Mouse (Mus musculus) midbrain, embryonic 12.5 days (tissue): ENCODE measurements around the gene Lrrc51. TPM values are rescaled to one million over a fixed set of nuclear protein-coding genes. Genes with fewer than 3 reads are reported as not detected.

Experiments
- ATAC-seq: fragments of 200-750 bp; cut with Nextera tagmentation; 2 replicates; pipeline ENCODE4 v1.8.0; 2017; ENCODE audit warnings: low read depth, moderate TSS enrichment, moderate library complexity; ENCODE audit not compliant: low FRiP score
- H3K27ac ChIP-seq: fragments of 300-500 bp; sonication (generic); replicated peaks from 2 replicates; pipeline ENCODE4 v1.5.1; 2016; ENCODE audit warnings: mild to moderate bottlenecking
- H3K27me3 ChIP-seq: fragments of 300-500 bp; sonication (generic); 2 replicates; pipeline ENCODE4 v1.6.1; 2016; ENCODE audit warnings: mild to moderate bottlenecking
- H3K36me3 ChIP-seq: fragments of 300-500 bp; sonication (generic); 2 replicates; pipeline ENCODE4 v1.6.1; 2016
- H3K4me1 ChIP-seq: fragments of 300-500 bp; sonication (generic); 2 replicates; pipeline ENCODE4 v1.6.1; 2016
- H3K4me2 ChIP-seq: fragments of 300-500 bp; sonication (generic); replicated peaks from 2 replicates; pipeline ENCODE4 v1.6.1; 2016; ENCODE audit warnings: mild to moderate bottlenecking, moderate library complexity
- H3K4me3 ChIP-seq: fragments of 300-500 bp; sonication (generic); 2 replicates; pipeline ENCODE4 v1.5.1; 2016; ENCODE audit warnings: mild to moderate bottlenecking
- H3K9ac ChIP-seq: fragments of 300-500 bp; sonication (generic); replicated peaks from 2 replicates; pipeline ENCODE4 v1.6.1; 2016; ENCODE audit warnings: mild to moderate bottlenecking, moderate library complexity
- H3K9me3 ChIP-seq: fragments of 300-500 bp; sonication (generic); 2 replicates; pipeline ENCODE4 v1.6.1; 2016; ENCODE audit warnings: mild to moderate bottlenecking
- WGBS: fragments of 180-500 bp; shearing (Covaris S2); methylation state at CpG from one replicate; pipeline ENCODE4 v1.1.7; 2016; 5-methylcytosine and 5-hydroxymethylcytosine counted together
- microRNA-seq: library from miRNA; unstranded; fragments of <30 nt; microRNA quantifications from one replicate; pipeline ENCODE4, GENCODE M21; 2017
- polyA plus RNA-seq: library from polyadenylated mRNA; unstranded; fragments of >200 nt; fragmentation: Nextera tagmentation; extraction: Ambion mirVana; gene quantifications from 2 replicates; pipeline ENCODE4 v1.2.1, GENCODE M21; 2016

Lrrc51 gene
- polyA plus RNA-seq, 1 experiment from 2014 or later, result 6.5 TPM

GRCm38 (mm10) chr7:101875978-101876377 lies 57.7 kb downstream of the Lrrc51 start:
- no peak for ATAC-seq
- H3K27me3 ChIP-seq, result no peaks in the 10 kb centered on the region
- WGBS, result 97% methylated on average over 1 of the region's 1 CpGs
- no peak overlapping the region for H3K4me2 ChIP-seq
- H3K36me3 ChIP-seq, result no peaks in the 10 kb centered on the region
- no peaks in the 10 kb centered on the region for H3K9me3 ChIP-seq
- H3K4me3 ChIP-seq, result no peak overlapping the region
- H3K27ac ChIP-seq, result no peak overlapping the region
- H3K9ac ChIP-seq, result no peak overlapping the region
- H3K4me1 ChIP-seq, result no peaks in the 10 kb centered on the region

- no peak overlapping the region for H3K4me3 ChIP-seq
- no peak for ATAC-seq
- WGBS, result 85% methylated on average over 3 of the region's 3 CpGs
Measured at GRCm38 (mm10) chr7:101871296-101871695, 62.4 kb downstream of the Lrrc51 start.

GRCm38 (mm10) chr7:101870629-101871028 lies 63.1 kb downstream of the Lrrc51 start, which contains the start of gene Folr1:
Gene Folr1, minus strand, starts transcription at chr7:101870788.
- 72% methylated on average over 2 of the region's 2 CpGs for WGBS
- H3K4me3 ChIP-seq, result no peak within 1 kb of the TSS
- H3K36me3 ChIP-seq, result no peaks in the 10 kb centered on the region
- H3K9ac ChIP-seq, result no peak within 1 kb of the TSS
- H3K27me3 ChIP-seq, result no peaks in the 10 kb centered on the region
- no peak within 1 kb of the TSS for H3K4me2 ChIP-seq
- H3K4me1 ChIP-seq, result peaks cover 5% of the 10 kb centered on the region; the same call in 1 of the 2 replicates
- no peak for ATAC-seq
- H3K27ac ChIP-seq, result no peak within 1 kb of the TSS
- H3K9me3 ChIP-seq, result no peaks in the 10 kb centered on the region

More at GRCm38 (mm10) chr7:101871296-101871695, 62.4 kb downstream of the Lrrc51 start:
- H3K27me3 ChIP-seq, result no peaks in the 10 kb centered on the region
- no peak overlapping the region for H3K27ac ChIP-seq
- H3K9ac ChIP-seq, result no peak overlapping the region
- H3K36me3 ChIP-seq, result no peaks in the 10 kb centered on the region
- H3K4me2 ChIP-seq, result no peak overlapping the region
- no peaks in the 10 kb centered on the region for H3K9me3 ChIP-seq
- peaks cover 5% of the 10 kb centered on the region; the same call in 1 of the 2 replicates for H3K4me1 ChIP-seq

- no peak overlapping the region for H3K4me3 ChIP-seq
- WGBS, result 24% methylated on average over 7 of the region's 7 CpGs
- no peak overlapping the region for H3K4me2 ChIP-seq
- no peaks in the 10 kb centered on the region for H3K36me3 ChIP-seq
- peak; percentile 60; the same call in 1 of the 2 replicates for ATAC-seq
- peak overlapping the region; percentile 20; the same call in 1 of the 2 replicates for H3K27ac ChIP-seq
- no peaks in the 10 kb centered on the region for H3K27me3 ChIP-seq
- no peak overlapping the region for H3K9ac ChIP-seq
- H3K4me1 ChIP-seq, result peaks cover 5% of the 10 kb centered on the region; the same call in 1 of the 2 replicates
- H3K9me3 ChIP-seq, result no peaks in the 10 kb centered on the region
Measured at GRCm38 (mm10) chr7:101869163-101869500, 64.6 kb downstream of the Lrrc51 start.

- H3K27me3 ChIP-seq, result no peaks in the 10 kb centered on the region
- ATAC-seq, result peak; percentile 27; the same call in 1 of the 2 replicates
- peak overlapping the region; percentile 6; the same call in 1 of the 2 replicates for H3K4me2 ChIP-seq
- H3K27ac ChIP-seq, result peak overlapping the region; percentile 20; the same call in 1 of the 2 replicates
- H3K9ac ChIP-seq, result no peak overlapping the region
- H3K36me3 ChIP-seq, result no peaks in the 10 kb centered on the region
- no peaks in the 10 kb centered on the region for H3K9me3 ChIP-seq
- WGBS, result 35% methylated on average over 13 of the region's 13 CpGs
- H3K4me3 ChIP-seq, result no peak overlapping the region
- peaks cover 5% of the 10 kb centered on the region; the same call in 1 of the 2 replicates for H3K4me1 ChIP-seq
Measured at GRCm38 (mm10) chr7:101868241-101869162, 65.2 kb downstream of the Lrrc51 start.

GRCm38 (mm10) chr7:101867482-101867881 lies 66.2 kb downstream of the Lrrc51 start:
- 94% methylated on average over 4 of the region's 4 CpGs for WGBS
- Histone ChIP-seq H3K9me3 (no peaks in the 10 kb centered on the region), H3K4me2 (no peak overlapping the region), H3K27ac (no peak overlapping the region), H3K4me3 (no peak overlapping the region), H3K4me1 (peaks cover 5% of the 10 kb centered on the region; the same call in 1 of the 2 replicates), H3K27me3 (no peaks in the 10 kb centered on the region), H3K36me3 (no peaks in the 10 kb centered on the region), H3K9ac (no peak overlapping the region)
- ATAC-seq, result no peak

GRCm38 (mm10) chr7:101866491-101867265 lies 67.0 kb downstream of the Lrrc51 start:
- 77% methylated on average over 11 of the region's 11 CpGs for WGBS
- Histone ChIP-seq H3K4me2 (no peak overlapping the region), H3K9ac (no peak overlapping the region), H3K27ac (no peak overlapping the region), H3K9me3 (no peaks in the 10 kb centered on the region), H3K27me3 (no peaks in the 10 kb centered on the region), H3K4me1 (peaks cover 5% of the 10 kb centered on the region; the same call in 1 of the 2 replicates), H3K4me3 (no peak overlapping the region), H3K36me3 (no peaks in the 10 kb centered on the region)
- ATAC-seq, result no peak

- no peaks in the 10 kb centered on the region for H3K36me3 ChIP-seq
- no peak for ATAC-seq
- no peaks in the 10 kb centered on the region for H3K9me3 ChIP-seq
- H3K9ac ChIP-seq, result no peak within 1 kb of the TSS
- no peak within 1 kb of the TSS for H3K4me2 ChIP-seq
- no peak within 1 kb of the TSS for H3K27ac ChIP-seq
- H3K27me3 ChIP-seq, result no peaks in the 10 kb centered on the region
- H3K4me3 ChIP-seq, result no peak within 1 kb of the TSS
- 82% methylated on average over 3 of the region's 3 CpGs for WGBS
- no peaks in the 10 kb centered on the region for H3K4me1 ChIP-seq
Measured at GRCm38 (mm10) chr7:101863415-101863814, 70.3 kb downstream of the Lrrc51 start, which contains the start of gene Anapc15. Gene Anapc15, plus strand, starts transcription at chr7:101863715.

Small RNA genes lying within 50 kb of the gene (microRNA-seq; reads per million reads assigned to microRNA genes)
- gene Gm22655, result not detected

Other genes with a start within 250 kb of the Lrrc51 start
- gene Phox2a, start 115.6 kb downstream of the Lrrc51 start, polyA plus RNA-seq, result 0.43 and 0.46 TPM in 2 replicates
- 36.4 and 38.3 TPM in 2 replicates for gene Inppl1, start 95.7 kb downstream of the Lrrc51 start, polyA plus RNA-seq
- gene Folr2, start 76.7 kb downstream of the Lrrc51 start, polyA plus RNA-seq, result 2.9 and 4.3 TPM in 2 replicates
- 79.8 and 89.7 TPM in 2 replicates for gene Anapc15, start 70.2 kb downstream of the Lrrc51 start, polyA plus RNA-seq
- gene Folr1, start 63.1 kb downstream of the Lrrc51 start, polyA plus RNA-seq, result 6.8 and 11.9 TPM in 2 replicates
- gene Lamtor1, start 28.0 kb downstream of the Lrrc51 start, polyA plus RNA-seq, result 125 and 131 TPM in 2 replicates
- gene Tomt, start 27.5 kb downstream of the Lrrc51 start, polyA plus RNA-seq, result 0.38 and 0.64 TPM in 2 replicates
- 104 and 111 TPM in 2 replicates for gene Numa1, start 216 bp upstream of the Lrrc51 start, polyA plus RNA-seq
- gene Il18bp, start 84.8 kb upstream of the Lrrc51 start, polyA plus RNA-seq, result 4.8 TPM in 2 replicates
- 28.9 and 29.0 TPM in 2 replicates for gene Rnf121, start 131.6 kb upstream of the Lrrc51 start, polyA plus RNA-seq
- 43.0 and 43.3 TPM in 2 replicates for gene Xndc1, start 131.6 kb upstream of the Lrrc51 start, polyA plus RNA-seq
- 1.3 and 2.2 TPM in 2 replicates for gene Xntrpc, start 131.8 kb upstream of the Lrrc51 start, polyA plus RNA-seq
- gene Trpc2, start 149.2 kb upstream of the Lrrc51 start, polyA plus RNA-seq, result 0.86 TPM in 1 of 2 replicates, not detected in the other
- 0.42 and 0.46 TPM in 2 replicates for gene Art1, start 167.8 kb upstream of the Lrrc51 start, polyA plus RNA-seq
- gene Art5, start 175.6 kb upstream of the Lrrc51 start, polyA plus RNA-seq, result 0.65 and 1.2 TPM in 2 replicates
- not detected in 2 replicates for gene Chrna10, start 182.9 kb upstream of the Lrrc51 start, polyA plus RNA-seq